Mouse (Mus musculus) central nervous system, embryonic 11.5 days (tissue): ENCODE measurements around the gene Spin2c. TPM values are rescaled to one million over a fixed set of nuclear protein-coding genes. Genes with fewer than 3 reads are reported as not detected.

Experiments used
- polyA plus RNA-seq: library from polyadenylated mRNA; depleted of rRNA; stranded (reverse); fragments of >200 nt; gene quantifications from 2 replicates; pipeline ENCODE4 v1.2.3, GENCODE M21; 2012; rRNA removed

Spin2c gene
- polyA plus RNA-seq, result 11.9 and 18.2 TPM in 2 replicates

DNA sequence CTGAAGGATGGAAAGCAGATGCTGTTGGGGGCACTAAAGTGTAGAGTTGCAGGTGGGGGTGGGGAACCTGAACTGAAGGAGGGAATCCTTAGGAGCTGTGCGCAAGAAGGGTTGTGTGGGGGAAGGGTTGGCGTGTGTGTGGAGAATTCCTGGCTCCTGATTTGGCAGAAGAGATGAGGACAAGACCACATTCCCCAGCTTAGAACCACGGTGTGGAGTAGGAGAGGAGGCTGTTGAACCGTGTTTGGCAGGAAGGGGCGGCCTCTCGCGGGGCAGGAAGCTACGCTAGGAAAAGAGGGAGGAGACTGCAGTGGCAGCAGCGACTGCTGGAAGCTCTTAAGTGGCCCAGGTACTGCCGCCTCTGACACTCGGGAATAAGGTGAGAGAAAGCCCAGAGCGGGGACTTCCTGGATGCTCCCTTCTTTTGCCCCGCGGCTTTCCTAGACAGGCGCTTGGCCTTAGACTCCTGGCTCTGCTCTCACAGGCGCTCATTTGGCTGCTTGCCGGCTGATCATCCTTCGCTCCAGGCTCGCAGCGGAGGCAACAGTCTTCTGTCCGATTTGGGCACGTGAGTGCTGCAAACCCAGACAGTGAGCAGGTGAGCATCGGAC lies at the start of gene Spin2c:
Gene Spin2c (plus strand): TSS at position 275 of the 611 bp plus-strand sequence.

Other genes with a start within 250 kb of the Spin2c start
- gene Kctd12b, start 135.8 kb upstream of the Spin2c start, polyA plus RNA-seq, result 1.7 and 5.1 TPM in 2 replicates
- 44.0 and 58.4 TPM in 2 replicates for gene Nbdy, start 108.6 kb upstream of the Spin2c start, polyA plus RNA-seq
- not detected in 2 replicates for gene Samt1, start 180.4 kb downstream of the Spin2c start, polyA plus RNA-seq
- not detected in 2 replicates for gene 4921511M17Rik, start 201.6 kb downstream of the Spin2c start, polyA plus RNA-seq
- not detected in 2 replicates for gene Gm10057, start 222.8 kb downstream of the Spin2c start, polyA plus RNA-seq